ENCODE assay signal across 8 mouse cellular contexts in the genomic region with DNA sequence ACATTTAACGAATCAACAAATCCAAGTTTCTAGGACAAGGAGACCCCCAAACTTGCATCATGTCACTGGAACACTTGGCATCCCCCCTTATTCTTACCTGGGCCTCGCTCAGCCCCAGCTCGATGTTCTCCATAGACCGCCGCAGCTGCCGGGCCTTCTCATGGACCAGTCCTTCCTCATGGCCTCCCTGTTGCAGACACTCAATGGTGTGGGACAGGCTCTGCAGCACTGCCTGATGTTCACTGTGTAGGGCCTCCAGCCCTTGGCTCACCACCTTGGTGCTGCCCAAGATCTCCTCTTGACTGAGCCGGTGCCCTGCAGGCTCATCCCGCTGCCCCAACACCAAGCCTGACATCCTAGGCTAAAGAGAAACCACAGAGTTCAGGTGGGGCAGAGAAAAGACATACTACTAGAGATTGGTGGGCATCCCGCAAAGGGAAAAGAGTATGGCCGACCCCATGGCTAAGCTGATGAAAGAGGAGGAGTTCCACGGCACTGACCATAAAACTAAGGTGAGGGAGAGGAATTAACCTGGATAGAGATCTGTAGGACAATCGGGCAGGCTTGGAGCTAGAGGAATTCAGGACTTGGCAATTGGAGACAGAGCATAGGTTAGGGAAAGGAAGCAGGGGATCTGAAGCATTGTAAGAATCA. TPM values are rescaled to one million over a fixed set of nuclear protein-coding genes. Genes with fewer than 3 reads are reported as not detected.
A peak's percentile ranks its signal among the peaks of the same experiment; 100 is the strongest.
DNase-seq lines count a peak whose midpoint lies in the region; ATAC-seq and TF ChIP-seq lines count a peak whose summit lies in the region.

No protein-coding gene starts in this region.

- H3K9ac ChIP-seq in heart, embryonic 15.5 days: 0 out of 2 replicates have a peak overlapping the region, but pooled peaks have one; percentile 72
- H3K9ac ChIP-seq in embryonic facial prominence, embryonic 14.5 days (ENCODE audit: low read depth, low read length): peak overlapping the region; percentile 81
- peak overlapping the region; percentile 55 for H3K9ac ChIP-seq in intestine, embryonic 15.5 days
- no peak overlapping the region; the same call in 1 of the 2 replicates for H3K9ac ChIP-seq in midbrain, postnatal 0 days (replicated peaks; ENCODE audit: low read length, poor library complexity, severe bottlenecking)

- H3K4me2 ChIP-seq in heart, embryonic 15.5 days: peak overlapping the region; percentile 80
- H3K4me2 ChIP-seq in embryonic facial prominence, embryonic 14.5 days (ENCODE audit: low read depth, low read length): peak overlapping the region; percentile 84
- H3K4me2 ChIP-seq in intestine, embryonic 15.5 days (replicated peaks): peak overlapping the region; percentile 75
- peak overlapping the region; percentile 93; the same call in 1 of the 2 replicates for H3K4me2 ChIP-seq in midbrain, postnatal 0 days (ENCODE audit: low read depth, low read length, poor library complexity, severe bottlenecking)

- no peak for DNase-seq in heart, adult 9 months (ENCODE audit: low spot score in 2 of 2)
- no peak for DNase-seq in embryonic facial prominence, embryonic 14.5 days (ENCODE audit: low spot score)
- DNase-seq in midbrain, postnatal 0 days (ENCODE audit: low spot score): no peak
- no peak for DNase-seq in right cerebral cortex, postnatal 10 days (ENCODE audit: low spot score in 2 of 2)
- DNase-seq in adrenal gland, postnatal 14 days: no peak
- DNase-seq in layer of hippocampus, postnatal 25 days (ENCODE audit: extremely low spot score in 1 of 2, low spot score in 1 of 2): no peak

- peak overlapping the region; percentile 79 for H3K4me3 ChIP-seq in heart, embryonic 15.5 days
- H3K4me3 ChIP-seq in embryonic facial prominence, embryonic 14.5 days (ENCODE audit: low read depth, low read length): peak overlapping the region; percentile 77; the same call in 1 of the 2 replicates
- peak overlapping the region; percentile 85 for H3K4me3 ChIP-seq in intestine, embryonic 15.5 days (replicated peaks)
- H3K4me3 ChIP-seq in midbrain, postnatal 0 days (ENCODE audit: low read depth, low read length): no peak overlapping the region

- H3K27me3 ChIP-seq in heart, embryonic 15.5 days: no peaks in the 10 kb centered on the region
- no peaks in the 10 kb centered on the region for H3K27me3 ChIP-seq in embryonic facial prominence, embryonic 14.5 days (replicated peaks; ENCODE audit: control insufficient read depth, insufficient read depth, low read length)
- H3K27me3 ChIP-seq in intestine, embryonic 15.5 days (replicated peaks): no peaks in the 10 kb centered on the region
- no peaks in the 10 kb centered on the region for H3K27me3 ChIP-seq in midbrain, postnatal 0 days (ENCODE audit: insufficient read depth, low read length)

- no peak for TF ChIP-seq CTCF in midbrain, postnatal 0 days (IDR thresholded peaks at IDR 0.05)

- H3K36me3 ChIP-seq in heart, embryonic 15.5 days: peaks cover 38% of the 10 kb centered on the region
- peaks cover 54% of the 10 kb centered on the region for H3K36me3 ChIP-seq in embryonic facial prominence, embryonic 14.5 days (ENCODE audit: control insufficient read depth, insufficient read depth, low read length)
- peaks cover 27% of the 10 kb centered on the region; the same call in 1 of the 2 replicates for H3K36me3 ChIP-seq in intestine, embryonic 15.5 days
- H3K36me3 ChIP-seq in midbrain, postnatal 0 days (ENCODE audit: insufficient read depth, low read length): peaks cover 32% of the 10 kb centered on the region

- 88% methylated on average over 12 of the region's 12 CpGs for WGBS in heart, embryonic 15.5 days
- 85% methylated on average over 12 of the region's 12 CpGs for WGBS in embryonic facial prominence, embryonic 14.5 days
- WGBS in intestine, embryonic 15.5 days: 75% methylated on average over 12 of the region's 12 CpGs
- 92% methylated on average over 12 of the region's 12 CpGs for WGBS in midbrain, postnatal 0 days

- no peaks in the 10 kb centered on the region for H3K9me3 ChIP-seq in heart, embryonic 15.5 days (replicated peaks)
- H3K9me3 ChIP-seq in embryonic facial prominence, embryonic 14.5 days (ENCODE audit: control insufficient read depth, low read length): no peaks in the 10 kb centered on the region
- H3K9me3 ChIP-seq in intestine, embryonic 15.5 days: no peaks in the 10 kb centered on the region
- H3K9me3 ChIP-seq in midbrain, postnatal 0 days (ENCODE audit: low read length): no peaks in the 10 kb centered on the region

- H3K27ac ChIP-seq in heart, embryonic 15.5 days: no peak overlapping the region
- no peak overlapping the region for H3K27ac ChIP-seq in embryonic facial prominence, embryonic 14.5 days (replicated peaks; ENCODE audit: low read depth, low read length)
- peak overlapping the region; percentile 84 for H3K27ac ChIP-seq in intestine, embryonic 15.5 days
- H3K27ac ChIP-seq in midbrain, postnatal 0 days (ENCODE audit: low read depth, low read length): no peak overlapping the region

- peaks cover 23% of the 10 kb centered on the region for H3K4me1 ChIP-seq in heart, embryonic 15.5 days (replicated peaks)
- H3K4me1 ChIP-seq in embryonic facial prominence, embryonic 14.5 days (ENCODE audit: control insufficient read depth, insufficient read depth, low read length): peaks cover 13% of the 10 kb centered on the region
- H3K4me1 ChIP-seq in intestine, embryonic 15.5 days (replicated peaks): peaks cover 17% of the 10 kb centered on the region
- peaks cover 9% of the 10 kb centered on the region; the same call in 1 of the 2 replicates for H3K4me1 ChIP-seq in midbrain, postnatal 0 days (ENCODE audit: insufficient read depth, low read length)

- ATAC-seq in heart, embryonic 15.5 days (replicated peaks; ENCODE audit: insufficient number of reproducible peaks, insufficient read depth, low FRiP score, low read depth): no peak
- ATAC-seq in embryonic facial prominence, embryonic 14.5 days (ENCODE audit: low read depth): no peak
- no peak for ATAC-seq in intestine, embryonic 15.5 days
- no peak for ATAC-seq in midbrain, postnatal 0 days (ENCODE audit: low FRiP score)

RNA-seq across cellular contexts. Expression of gene Klc4, which starts 1.5 kb away (rescaled TPM):
- polyA plus RNA-seq in heart, embryonic 15.5 days (2015; fragmentation: Nextera tagmentation; extraction: Ambion mirVana): 20.2 and 24.2 TPM in 2 replicates
- 15.8 and 20.3 TPM in 2 replicates for polyA plus RNA-seq in embryonic facial prominence, embryonic 14.5 days (2014; fragmentation: Nextera tagmentation; extraction: Ambion mirVana)
- 64.6 and 73.2 TPM in 2 replicates for polyA plus RNA-seq in intestine, embryonic 15.5 days (2015; fragmentation: Nextera tagmentation; extraction: Ambion mirVana)
- total RNA-seq in midbrain, postnatal 0 days (2014; rRNA removed): 24.5 and 28.5 TPM in 2 replicates
- 20.0 and 22.2 TPM in 2 replicates for polyA plus RNA-seq in midbrain, postnatal 0 days (2015; fragmentation: Nextera tagmentation; extraction: Ambion mirVana)
- total RNA-seq in adrenal gland, postnatal 14 days (2021): 32.3 and 34.7 TPM in 2 replicates
- total RNA-seq in layer of hippocampus, postnatal 25 days (2021): 10 to 100 TPM; 16.8 to 17.0 TPM

RNA-seq across cellular contexts. Expression of gene Mrpl2, which starts 1.8 kb away (rescaled TPM):
- 94.3 and 102 TPM in 2 replicates for polyA plus RNA-seq in heart, embryonic 15.5 days (2015; fragmentation: Nextera tagmentation; extraction: Ambion mirVana)
- 91.8 and 100 TPM in 2 replicates for polyA plus RNA-seq in embryonic facial prominence, embryonic 14.5 days (2014; fragmentation: Nextera tagmentation; extraction: Ambion mirVana)
- polyA plus RNA-seq in intestine, embryonic 15.5 days (2015; fragmentation: Nextera tagmentation; extraction: Ambion mirVana): 148 and 156 TPM in 2 replicates
- total RNA-seq in midbrain, postnatal 0 days (2014; rRNA removed): 46.7 and 47.4 TPM in 2 replicates
- 85.5 and 85.7 TPM in 2 replicates for polyA plus RNA-seq in midbrain, postnatal 0 days (2015; fragmentation: Nextera tagmentation; extraction: Ambion mirVana)
- total RNA-seq in adrenal gland, postnatal 14 days (2021): 127 and 134 TPM in 2 replicates
- total RNA-seq in layer of hippocampus, postnatal 25 days (2021): 10 to 100 TPM; 51.5 to 57.4 TPM

RNA-seq across cellular contexts. Expression of gene Cul7, which starts 5.9 kb away (rescaled TPM):
- 32.8 and 44.9 TPM in 2 replicates for polyA plus RNA-seq in heart, embryonic 15.5 days (2015; fragmentation: Nextera tagmentation; extraction: Ambion mirVana)
- polyA plus RNA-seq in embryonic facial prominence, embryonic 14.5 days (2014; fragmentation: Nextera tagmentation; extraction: Ambion mirVana): 48.5 and 50.1 TPM in 2 replicates
- 41.1 and 45.7 TPM in 2 replicates for polyA plus RNA-seq in intestine, embryonic 15.5 days (2015; fragmentation: Nextera tagmentation; extraction: Ambion mirVana)
- total RNA-seq in midbrain, postnatal 0 days (2014; rRNA removed): 83.5 and 92.4 TPM in 2 replicates
- polyA plus RNA-seq in midbrain, postnatal 0 days (2015; fragmentation: Nextera tagmentation; extraction: Ambion mirVana): 26.2 and 26.6 TPM in 2 replicates
- 45.5 and 52.3 TPM in 2 replicates for total RNA-seq in adrenal gland, postnatal 14 days (2021)
- 10 to 100 TPM; 19.7 to 20.9 TPM for total RNA-seq in layer of hippocampus, postnatal 25 days (2021)

RNA-seq across cellular contexts. Expression of gene Ptk7, which starts 15.0 kb away (rescaled TPM):
- polyA plus RNA-seq in heart, embryonic 15.5 days (2015; fragmentation: Nextera tagmentation; extraction: Ambion mirVana): 34.1 and 49.5 TPM in 2 replicates
- 68.0 and 90.7 TPM in 2 replicates for polyA plus RNA-seq in embryonic facial prominence, embryonic 14.5 days (2014; fragmentation: Nextera tagmentation; extraction: Ambion mirVana)
- polyA plus RNA-seq in intestine, embryonic 15.5 days (2015; fragmentation: Nextera tagmentation; extraction: Ambion mirVana): 61.8 and 66.2 TPM in 2 replicates
- total RNA-seq in midbrain, postnatal 0 days (2014; rRNA removed): 61.8 and 62.6 TPM in 2 replicates
- polyA plus RNA-seq in midbrain, postnatal 0 days (2015; fragmentation: Nextera tagmentation; extraction: Ambion mirVana): 22.5 and 22.9 TPM in 2 replicates
- 13.8 and 16.0 TPM in 2 replicates for total RNA-seq in adrenal gland, postnatal 14 days (2021)
- 1 to 10 TPM; 8.9 to 9.4 TPM for total RNA-seq in layer of hippocampus, postnatal 25 days (2021)

RNA-seq across cellular contexts. Expression of gene Rrp36, which starts 29.9 kb away (rescaled TPM):
- polyA plus RNA-seq in heart, embryonic 15.5 days (2015; fragmentation: Nextera tagmentation; extraction: Ambion mirVana): 33.2 and 39.7 TPM in 2 replicates
- 34.5 and 41.9 TPM in 2 replicates for polyA plus RNA-seq in embryonic facial prominence, embryonic 14.5 days (2014; fragmentation: Nextera tagmentation; extraction: Ambion mirVana)
- 56.4 and 58.4 TPM in 2 replicates for polyA plus RNA-seq in intestine, embryonic 15.5 days (2015; fragmentation: Nextera tagmentation; extraction: Ambion mirVana)
- total RNA-seq in midbrain, postnatal 0 days (2014; rRNA removed): 26.9 and 27.6 TPM in 2 replicates
- polyA plus RNA-seq in midbrain, postnatal 0 days (2015; fragmentation: Nextera tagmentation; extraction: Ambion mirVana): 47.1 and 52.2 TPM in 2 replicates
- 23.7 and 25.7 TPM in 2 replicates for total RNA-seq in adrenal gland, postnatal 14 days (2021)
- total RNA-seq in layer of hippocampus, postnatal 25 days (2021): 10 to 100 TPM; 16.3 to 18.1 TPM
